Mouse (Mus musculus): ENCODE results near the gene S1pr1.

GRCm38 (mm10) chr3:115682328-115683088, 32.4 kb downstream of the S1pr1 start:
- TF ChIP-seq GABPA (IDR thresholded peaks at IDR 0.05; ENCODE audit: low read depth, low read length) (no peak), GATA1 (IDR thresholded peaks at IDR 0.05; ENCODE audit: low read depth, low read length) (no peak), ZKSCAN1 (IDR thresholded peaks at IDR 0.05; ENCODE audit: low read depth, low read length) (no peak), E2F4 (IDR thresholded peaks at IDR 0.05; ENCODE audit: borderline replicate concordance, low read depth, low read length) (no peak)

All from MEL (cell line).